Mouse (Mus musculus) cerebellum, adult 2 months (tissue): ENCODE results near the gene Nol8. TPM values are rescaled to one million over a fixed set of nuclear protein-coding genes. Genes with fewer than 3 reads are reported as not detected.

Experiments used
- DNase-seq, 2 experiments: peaks; one replicate each; pipeline ENCODE4 v3.0.0; 2021
- H3K27ac ChIP-seq: fragments of 200-500 bp; 2 replicates; pipeline ENCODE4 v1.5.1; 2012; ENCODE audit warnings: low read length, control low read depth, inconsistent platforms; ENCODE audit not compliant: insufficient read depth
- H3K27me3 ChIP-seq: fragments of 200-500 bp; 2 replicates; pipeline ENCODE4 v1.6.1; 2012; ENCODE audit warnings: inconsistent platforms, mild to moderate bottlenecking, low read length, moderate library complexity; ENCODE audit not compliant: control insufficient read depth, insufficient read depth
- H3K4me1 ChIP-seq: fragments of 200-500 bp; 2 replicates; pipeline ENCODE4 v1.6.1; 2011; ENCODE audit warnings: low read length; ENCODE audit not compliant: control insufficient read depth, insufficient read depth
- H3K4me3 ChIP-seq: fragments of 200-500 bp; replicated peaks from 2 replicates; pipeline ENCODE3; 2011; ENCODE audit warnings: mild to moderate bottlenecking, low read depth, low read length, control low read depth; ENCODE audit not compliant: insufficient read depth
- CTCF ChIP-seq: fragments of 200-500 bp; IDR thresholded peaks from 2 replicates; pipeline ENCODE4 v1.5.1; 2011; ENCODE audit warnings: low read depth, mild to moderate bottlenecking, control low read depth, low read length, moderate library complexity, borderline replicate concordance; ENCODE audit not compliant: insufficient read depth
- POLR2A ChIP-seq: fragments of 200-500 bp; IDR thresholded peaks from 2 replicates; pipeline ENCODE4 v1.6.1; 2011; ENCODE audit warnings: low read length, control low read depth, borderline replicate concordance; ENCODE audit not compliant: insufficient read depth
- WGBS: fragments of 180-500 bp; shearing (Covaris S2); methylation state at CpG from one replicate; pipeline ENCODE4 v1.1.7; 2018; 5-methylcytosine and 5-hydroxymethylcytosine counted together
- polyA plus RNA-seq: library from polyadenylated mRNA; depleted of rRNA; stranded (reverse); fragments of >200 nt; gene quantifications from 2 replicates; pipeline ENCODE4 v1.2.3, GENCODE M21; 2012; rRNA removed

The Nol8 gene
- polyA plus RNA-seq, 1 experiment: 10.1 TPM

GRCm38 (mm10) chr13:49708311-49708710 lies 55.4 kb downstream of the Nol8 start:
- no peak overlapping the region for H3K27ac ChIP-seq
- H3K27me3 ChIP-seq: no peaks in the 10 kb centered on the region
- WGBS: 86% methylated on average over 8 of the region's 8 CpGs
- TF ChIP-seq CTCF: no peak
- TF ChIP-seq POLR2A: no peak
- no peaks in the 10 kb centered on the region; the same call in 1 of the 2 replicates for H3K4me1 ChIP-seq
- DNase-seq: no peak
- H3K4me3 ChIP-seq: no peak overlapping the region

- no peak for TF ChIP-seq POLR2A
- no peak for TF ChIP-seq CTCF
- WGBS: 95% methylated on average over 12 of the region's 12 CpGs
- Histone ChIP-seq H3K4me1 (no peaks in the 10 kb centered on the region), H3K27me3 (no peaks in the 10 kb centered on the region), H3K27ac (no peak overlapping the region), H3K4me3 (no peak overlapping the region)
- DNase-seq: no peak
Observed at GRCm38 (mm10) chr13:49712047-49712721, 59.3 kb downstream of the Nol8 start.

GRCm38 (mm10) chr13:49719310-49719709 lies 66.4 kb downstream of the Nol8 start:
- H3K27ac ChIP-seq: no peak overlapping the region
- no peak for TF ChIP-seq CTCF
- H3K27me3 ChIP-seq: no peaks in the 10 kb centered on the region
- H3K4me3 ChIP-seq: no peak overlapping the region
- WGBS: 88% methylated on average over 3 of the region's 3 CpGs
- DNase-seq: no peak
- no peaks in the 10 kb centered on the region for H3K4me1 ChIP-seq

Other genes starting within 250 kb of the Nol8 start
- 11.3 and 12.8 TPM in 2 replicates for gene Ippk, start 231.8 kb upstream of the Nol8 start, polyA plus RNA-seq
- 0.39 and 0.40 TPM in 2 replicates for gene Tes3-ps, start 159.8 kb upstream of the Nol8 start, polyA plus RNA-seq
- gene Ecm2, start 148.3 kb upstream of the Nol8 start, polyA plus RNA-seq: 4.3 and 5.1 TPM in 2 replicates
- gene Aspn, start 108.6 kb upstream of the Nol8 start, polyA plus RNA-seq: 0.92 and 1.1 TPM in 2 replicates
- gene Omd, start 70.6 kb upstream of the Nol8 start, polyA plus RNA-seq: 0.41 and 1.3 TPM in 2 replicates
- 2.2 and 4.6 TPM in 2 replicates for gene Ogn, start 45.0 kb upstream of the Nol8 start, polyA plus RNA-seq
- 0.98 and 1.2 TPM in 2 replicates for gene Cenpp, start 293 bp upstream of the Nol8 start, polyA plus RNA-seq
- gene Iars, start 29.0 kb downstream of the Nol8 start, polyA plus RNA-seq: 45.5 and 46.4 TPM in 2 replicates
- gene Gm30302, start 145.9 kb downstream of the Nol8 start, polyA plus RNA-seq: not detected in 2 replicates